9 mouse cellular contexts compared by ENCODE assay signal in genomic region chr6:30210788-30211187, GRCm38 (mm10).
DNase-seq lines count a peak whose midpoint lies in the region; ATAC-seq lines count a peak whose summit lies in the region.
"Had no signal": no experiment of that assay in that cellular context is flagged by ENCODE, and none has a peak within 500 bp of the region (broad histone marks: within the 10 kb centered on the region; RNA-seq: fewer than 3 reads in every experiment).

No protein-coding gene starts in this region.

- peaks cover 21% of the 10 kb centered on the region for H3K4me1 ChIP-seq in liver, embryonic 12.5 days
- H3K4me1 ChIP-seq in neural tube, embryonic 12.5 days: no peaks in the 10 kb centered on the region

- peaks cover 5% of the 10 kb centered on the region; the same call in 1 of the 2 replicates for H3K27me3 ChIP-seq in liver, embryonic 12.5 days (replicated peaks)
- no peaks in the 10 kb centered on the region for H3K27me3 ChIP-seq in neural tube, embryonic 12.5 days (replicated peaks)
- H3K27me3 ChIP-seq: heart, embryonic 15.5 days had no signal

- no peak overlapping the region for H3K27ac ChIP-seq in liver, embryonic 12.5 days
- H3K27ac ChIP-seq in neural tube, embryonic 12.5 days: no peak overlapping the region
- H3K27ac ChIP-seq: heart, embryonic 15.5 days had no signal

- H3K36me3 ChIP-seq in liver, embryonic 12.5 days: peaks cover 17% of the 10 kb centered on the region
- H3K36me3 ChIP-seq in neural tube, embryonic 12.5 days: peaks cover 14% of the 10 kb centered on the region; the same call in 1 of the 2 replicates

- 33% methylated on average over 5 of the region's 5 CpGs for WGBS in liver, embryonic 12.5 days (ENCODE audit: insufficient replicate concordance)
- WGBS in neural tube, embryonic 12.5 days: 39% methylated on average over 5 of the region's 5 CpGs

- no peak overlapping the region for H3K4me2 ChIP-seq in liver, embryonic 12.5 days
- H3K4me2 ChIP-seq in neural tube, embryonic 12.5 days (replicated peaks): no peak overlapping the region
- H3K4me2 ChIP-seq: heart, embryonic 15.5 days had no signal

- peak; percentile 87 for DNase-seq in CD4-positive, CD25-positive, alpha-beta regulatory T cell, adult 2 months (ENCODE audit: low read depth, low spot score)
- peak; percentile 74 for DNase-seq in adrenal gland, adult 2 months
- peak; percentile 89 for DNase-seq in embryo, embryonic 10.5 days (ENCODE audit: low spot score)
- peak; percentile 57 to 78 for DNase-seq in heart, adult 18-20 months
- peak; percentile 85 for DNase-seq in kidney, postnatal 10 days
- DNase-seq in testis, postnatal 14 days (ENCODE audit: low spot score): peak; percentile 39

- H3K9me3 ChIP-seq in liver, embryonic 12.5 days (replicated peaks): no peaks in the 10 kb centered on the region
- no peaks in the 10 kb centered on the region for H3K9me3 ChIP-seq in neural tube, embryonic 12.5 days
- H3K9me3 ChIP-seq: heart, embryonic 15.5 days had no signal

- peak; percentile 36; the same call in 1 of the 2 replicates for ATAC-seq in liver, embryonic 12.5 days
- peak; percentile 37 for ATAC-seq in neural tube, embryonic 12.5 days (ENCODE audit: low FRiP score, low read depth)

- H3K9ac ChIP-seq in liver, embryonic 12.5 days: no peak overlapping the region
- H3K9ac ChIP-seq in neural tube, embryonic 12.5 days: no peak overlapping the region
- H3K9ac ChIP-seq: heart, embryonic 15.5 days had no signal

- no peak overlapping the region for H3K4me3 ChIP-seq in liver, embryonic 12.5 days
- H3K4me3 ChIP-seq in neural tube, embryonic 12.5 days: no peak overlapping the region
- H3K4me3 ChIP-seq: heart, embryonic 15.5 days had no signal

Comparison
In these comparisons a context has a peak if more than half of its experiments do, and no peak if none do; other contexts are left out.
1. DNase-seq: peak in every context shown above with its lines; median percentile 89 in embryo, embryonic 10.5 days; 87 in CD4-positive, CD25-positive, alpha-beta regulatory T cell, adult 2 months; 85 in kidney, postnatal 10 days; 74 in adrenal gland, adult 2 months; 68 in heart, adult 18-20 months; 39 in testis, postnatal 14 days.